Mouse (Mus musculus) lung, embryonic 16.5 days (tissue): ENCODE data around the gene Pdia4. TPM values are rescaled to one million over a fixed set of nuclear protein-coding genes. Genes with fewer than 3 reads are reported as not detected.
"Not testable (repeated sequence)": the region's sequence is repeated elsewhere in the genome, so short reads cannot be mapped to it uniquely, and the experiment has no call there.

Source experiments
- ATAC-seq: fragments of 200-750 bp; cut with Nextera tagmentation; 2 replicates; pipeline ENCODE4 v1.8.0; 2017; ENCODE audit warnings: low read depth, mild to moderate bottlenecking, moderate library complexity
- H3K27ac ChIP-seq: fragments of 300-500 bp; sonication (generic); 2 replicates; pipeline ENCODE4 v1.5.1; 2014; ENCODE audit warnings: mild to moderate bottlenecking, control low read depth, low read length
- H3K27me3 ChIP-seq: fragments of 300-500 bp; sonication (generic); 2 replicates; pipeline ENCODE4 v1.6.1; 2014; ENCODE audit warnings: low read depth, low read length, mixed read lengths; ENCODE audit not compliant: control insufficient read depth, insufficient read depth
- H3K36me3 ChIP-seq: fragments of 300-500 bp; sonication (generic); 2 replicates; pipeline ENCODE4 v1.6.1; 2014; ENCODE audit warnings: low read length; ENCODE audit not compliant: control insufficient read depth, insufficient read depth
- H3K4me1 ChIP-seq: fragments of 300-500 bp; sonication (generic); replicated peaks from 2 replicates; pipeline ENCODE4 v1.6.1; 2014; ENCODE audit warnings: low read length, mixed read lengths; ENCODE audit not compliant: control insufficient read depth, insufficient read depth
- H3K4me2 ChIP-seq: fragments of 300-500 bp; sonication (generic); 2 replicates; pipeline ENCODE4 v1.6.1; 2014; ENCODE audit warnings: low read depth, low read length, control low read depth
- H3K4me3 ChIP-seq: fragments of 300-500 bp; sonication (generic); 2 replicates; pipeline ENCODE4 v1.5.1; 2014; ENCODE audit warnings: mild to moderate bottlenecking, low read length, control low read depth
- H3K9ac ChIP-seq: fragments of 300-500 bp; sonication (generic); 2 replicates; pipeline ENCODE4 v1.6.1; 2014; ENCODE audit warnings: low read length, control low read depth
- H3K9me3 ChIP-seq: fragments of 300-500 bp; sonication (generic); 2 replicates; pipeline ENCODE4 v1.6.1; 2016; ENCODE audit warnings: low read length; ENCODE audit not compliant: control insufficient read depth
- WGBS: fragments of 180-500 bp; shearing (Covaris S2); extraction: QIAGEN DNeasy Blood & Tissue Kit; methylation state at CpG from one replicate; pipeline ENCODE4 v1.1.7; 2014; 5-methylcytosine and 5-hydroxymethylcytosine counted together
- polyA plus RNA-seq: library from polyadenylated mRNA; unstranded; fragments of >200 nt; fragmentation: Nextera tagmentation; extraction: Ambion mirVana; gene quantifications from 2 replicates; pipeline ENCODE4 v1.2.1, GENCODE M21; 2015

The Pdia4 gene
- polyA plus RNA-seq, 1 experiment from 2014 or later, result 362 TPM

- H3K27me3 ChIP-seq, result no peaks in the 10 kb centered on the region
- peak; percentile 74 for ATAC-seq
- peak overlapping the region; percentile 32; the same call in 1 of the 2 replicates for H3K27ac ChIP-seq
- H3K9me3 ChIP-seq, result no peaks in the 10 kb centered on the region
- WGBS, result under 1% methylated on average over 21 of the region's 21 CpGs
- H3K4me1 ChIP-seq, result no peaks in the 10 kb centered on the region
- peak overlapping the region; percentile 57 for H3K4me3 ChIP-seq
- peak overlapping the region; percentile 57 for H3K4me2 ChIP-seq
- peak overlapping the region; percentile 44 for H3K9ac ChIP-seq
- no peaks in the 10 kb centered on the region for H3K36me3 ChIP-seq
Measured at GRCm38 (mm10) chr6:47781091-47781968, 31.9 kb downstream of the Pdia4 start.

DNA sequence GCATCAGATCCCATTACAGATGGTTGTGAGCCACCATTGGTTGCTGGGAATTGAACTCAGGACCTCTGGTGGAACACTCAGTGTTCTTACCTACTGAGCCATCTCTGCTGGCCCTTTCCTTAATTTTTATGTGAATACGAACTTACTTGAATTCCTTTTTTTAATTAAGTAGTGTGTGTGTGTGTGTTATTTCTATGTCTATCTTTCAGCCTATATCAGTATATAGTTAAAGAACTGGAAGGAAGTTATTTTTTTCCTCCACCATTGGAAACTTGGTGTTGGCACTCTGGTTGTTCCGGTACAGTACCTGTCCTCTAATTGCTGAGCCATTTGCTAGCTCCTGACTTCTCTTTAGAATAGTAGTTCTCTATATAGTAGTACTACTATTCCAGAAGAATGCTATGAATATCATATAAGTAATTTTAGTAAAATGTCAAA, 32.6 kb downstream of the Pdia4 start:
- no peaks in the 10 kb centered on the region for H3K36me3 ChIP-seq
- H3K4me3 ChIP-seq, result peak overlapping the region; percentile 57
- ATAC-seq, result no peak
- H3K27me3 ChIP-seq, result no peaks in the 10 kb centered on the region
- peak overlapping the region; percentile 48 for H3K4me2 ChIP-seq
- no peaks in the 10 kb centered on the region for H3K9me3 ChIP-seq
- WGBS, result 9% methylated on average over 2 of the region's 2 CpGs
- no peaks in the 10 kb centered on the region for H3K4me1 ChIP-seq
- no peak overlapping the region for H3K9ac ChIP-seq
- H3K27ac ChIP-seq, result no peak overlapping the region

- H3K9me3 ChIP-seq, H3K27me3 ChIP-seq, ATAC-seq, H3K27ac ChIP-seq, H3K36me3 ChIP-seq, H3K9ac ChIP-seq, H3K4me3 ChIP-seq, H3K4me1 ChIP-seq: not testable (repeated sequence)
- peak overlapping the region; percentile 38; the same call in 1 of the 2 replicates for H3K4me2 ChIP-seq
- WGBS, result 55% methylated on average over 8 of the region's 19 CpGs
Measured at GRCm38 (mm10) chr6:47771760-47772159, 41.5 kb downstream of the Pdia4 start.

DNA sequence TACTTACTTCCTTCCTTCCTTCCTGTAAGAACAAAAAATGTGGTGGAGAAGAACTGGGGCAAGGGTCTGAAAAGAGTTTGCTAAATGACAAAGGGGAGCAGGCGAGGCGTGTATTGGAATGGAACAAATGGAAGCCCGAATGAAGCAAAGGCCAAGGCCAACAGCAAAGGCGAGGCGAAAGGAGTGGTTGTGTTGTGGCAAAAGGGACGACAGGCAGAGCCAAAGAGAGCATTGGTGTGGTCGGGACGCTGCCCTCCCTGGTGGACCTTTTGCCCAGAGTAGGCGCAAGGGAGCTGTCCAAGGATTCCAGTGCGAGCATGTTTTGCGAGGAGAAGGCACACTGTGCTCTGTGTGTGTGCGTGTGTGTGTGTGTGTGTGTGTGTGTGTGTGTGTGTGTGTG, 42.1 kb downstream of the Pdia4 start:
- not testable (repeated sequence) for H3K4me1 ChIP-seq, H3K9ac ChIP-seq, H3K4me3 ChIP-seq, H3K27ac ChIP-seq, H3K27me3 ChIP-seq, H3K9me3 ChIP-seq, ATAC-seq, H3K4me2 ChIP-seq, H3K36me3 ChIP-seq
- 81% methylated on average over 12 of the region's 12 CpGs for WGBS

DNA sequence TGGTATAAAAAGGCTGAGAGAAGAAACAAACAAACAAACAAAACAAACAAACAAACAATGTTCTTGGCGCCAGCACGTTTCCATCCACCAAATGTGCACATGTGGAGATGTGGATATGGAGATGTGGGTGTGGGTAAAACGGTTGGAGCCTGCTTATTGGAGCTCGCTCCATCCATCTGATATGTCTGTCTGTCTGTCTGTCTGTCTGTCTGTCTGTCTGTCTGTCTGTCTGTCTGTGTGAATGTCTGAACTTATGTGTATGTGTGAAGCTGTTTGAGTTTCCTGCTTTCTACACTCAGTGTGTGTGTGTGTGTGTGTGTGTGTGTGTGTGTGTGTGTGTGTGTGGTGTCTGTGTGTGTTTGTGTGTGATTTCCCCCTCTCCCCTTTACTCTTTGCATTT, 43.4 kb downstream of the Pdia4 start:
- H3K27me3 ChIP-seq, result not testable (repeated sequence)

DNA sequence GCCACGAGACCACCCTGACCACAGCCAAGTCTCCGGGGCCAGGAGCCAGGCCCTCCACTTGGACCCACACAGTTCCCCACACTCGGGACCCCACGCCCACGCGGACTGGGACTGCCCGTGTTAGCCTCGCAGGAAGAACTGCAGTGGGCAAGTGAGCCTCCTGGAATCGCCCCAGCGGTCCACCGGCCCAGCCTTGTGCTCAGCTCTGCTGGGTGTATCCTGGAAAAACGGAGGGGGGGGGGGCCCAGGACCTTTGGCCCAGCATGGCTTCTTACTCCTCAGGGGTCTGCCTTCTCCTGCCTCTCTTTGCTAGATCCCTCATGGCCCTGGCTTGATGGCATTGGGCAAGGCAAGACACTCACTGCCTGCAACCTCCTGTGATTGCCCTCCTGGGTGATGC, 44.7 kb downstream of the Pdia4 start:
- not testable (repeated sequence) for H3K9me3 ChIP-seq, H3K4me1 ChIP-seq, H3K27ac ChIP-seq, H3K36me3 ChIP-seq, H3K4me3 ChIP-seq, H3K4me2 ChIP-seq, H3K27me3 ChIP-seq, ATAC-seq, H3K9ac ChIP-seq
- 50% methylated on average over 1 of the region's 12 CpGs for WGBS

More for the DNA sequence above, 43.4 kb downstream of the Pdia4 start:
- ATAC-seq, H3K36me3 ChIP-seq, H3K9me3 ChIP-seq, H3K4me2 ChIP-seq, H3K4me3 ChIP-seq, H3K4me1 ChIP-seq, H3K27ac ChIP-seq, H3K9ac ChIP-seq: not testable (repeated sequence)
- 66% methylated on average over 4 of the region's 4 CpGs for WGBS

- H3K4me1 ChIP-seq, H3K4me3 ChIP-seq, H3K9ac ChIP-seq, H3K27ac ChIP-seq, H3K36me3 ChIP-seq, H3K9me3 ChIP-seq, H3K27me3 ChIP-seq, H3K4me2 ChIP-seq: not testable (repeated sequence)
- ATAC-seq, result 0 out of 2 replicates have a peak, but pooled peaks have one; percentile 31
- WGBS, result 61% methylated on average over 5 of the region's 20 CpGs
Measured at GRCm38 (mm10) chr6:47767355-47767754, 45.9 kb downstream of the Pdia4 start.

- not testable (repeated sequence) for ATAC-seq, H3K27ac ChIP-seq, H3K9me3 ChIP-seq, H3K36me3 ChIP-seq, H3K9ac ChIP-seq, H3K27me3 ChIP-seq, H3K4me3 ChIP-seq, H3K4me1 ChIP-seq, H3K4me2 ChIP-seq
- WGBS, result 60% methylated on average over 6 of the region's 10 CpGs
Measured at GRCm38 (mm10) chr6:47762686-47763085, 50.5 kb downstream of the Pdia4 start.

GRCm38 (mm10) chr6:47759406-47759805, 53.8 kb downstream of the Pdia4 start:
- H3K27ac ChIP-seq, H3K36me3 ChIP-seq, ATAC-seq, H3K4me2 ChIP-seq, H3K4me1 ChIP-seq, H3K9ac ChIP-seq, H3K27me3 ChIP-seq, H3K9me3 ChIP-seq, H3K4me3 ChIP-seq: not testable (repeated sequence)
- 81% methylated on average over 12 of the region's 16 CpGs for WGBS
